Mouse (Mus musculus): Measurements from ENCODE around the gene Ctsa. TPM values are rescaled to one million over a fixed set of nuclear protein-coding genes. Genes with fewer than 3 reads are reported as not detected.
A peak's percentile ranks its signal among the peaks of the same experiment; 100 is the strongest.

Ctsa gene
- polyA plus RNA-seq (2012; rRNA removed), result 289 and 294 TPM in 2 replicates

DNA sequence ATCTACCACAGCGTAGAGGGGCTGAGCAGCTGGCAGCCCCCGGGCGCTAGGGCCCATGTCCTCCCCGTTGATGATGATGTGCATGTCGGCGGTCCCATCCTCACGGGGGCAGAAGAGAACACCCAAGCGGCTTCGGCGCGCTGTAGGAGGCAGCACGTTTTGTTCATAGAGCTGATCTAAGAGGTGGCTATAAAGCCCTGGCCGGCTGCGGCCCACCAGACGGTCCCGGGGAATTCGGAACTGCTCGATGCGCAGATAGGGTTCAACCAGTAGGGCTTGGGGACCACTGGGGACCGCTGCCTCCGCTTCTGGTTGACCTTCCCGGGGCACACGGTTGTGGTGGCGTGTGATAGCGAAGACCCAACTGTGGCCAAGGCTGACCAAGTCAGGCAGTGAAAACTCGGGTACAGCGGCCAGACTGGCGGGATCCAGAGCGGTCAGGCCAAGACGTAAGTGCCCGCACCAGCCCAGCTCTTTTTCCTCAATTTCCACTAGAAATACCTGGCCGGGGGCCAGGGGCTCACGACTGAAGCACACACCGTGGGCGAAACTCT is at the start of gene Ctsa:
Gene Ctsa (plus strand): TSS at position 126 of the 554 bp plus-strand sequence.
- 0 out of 2 replicates have a peak, but pooled peaks have one; percentile 5 for TF ChIP-seq POLR2A (IDR thresholded peaks at IDR 0.05; ENCODE audit: borderline replicate concordance, extremely low read depth, low read depth, low read length)
- peak; percentile 53 for TF ChIP-seq CTCF (IDR thresholded peaks at IDR 0.05; ENCODE audit: insufficient read depth, low read length)
- WGBS, result 1% methylated on average over 35 of the region's 35 CpGs

DNA sequence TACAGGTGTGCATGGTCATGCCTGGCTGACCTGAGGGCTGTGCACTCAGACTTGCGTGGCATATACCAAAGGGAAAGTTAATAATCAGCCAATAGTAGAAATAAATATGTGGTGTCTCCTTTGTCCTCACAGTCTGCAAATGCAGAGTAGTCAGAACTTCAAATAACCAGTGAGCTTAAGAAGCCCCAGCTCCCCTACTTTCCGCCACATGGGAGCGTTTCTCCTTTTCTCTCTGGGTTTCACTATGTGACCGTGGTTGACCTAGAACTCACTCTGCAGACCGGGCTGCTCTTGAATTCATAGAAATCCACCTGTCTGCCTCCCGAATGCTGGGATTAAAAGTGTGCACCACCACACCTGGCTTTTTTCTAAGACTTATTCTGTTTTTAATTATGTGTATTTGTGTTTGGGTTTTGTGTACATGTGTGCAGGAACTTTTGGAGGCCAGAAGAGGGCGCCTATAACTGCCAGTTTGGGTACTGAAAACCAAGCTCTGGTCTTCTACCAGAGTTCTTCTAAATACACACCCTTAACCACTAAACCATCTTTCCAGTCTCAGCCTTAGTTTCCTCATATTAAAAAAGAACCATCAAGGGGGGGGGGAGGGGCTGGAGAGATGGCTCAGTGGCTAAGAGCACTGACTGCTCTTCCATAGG is 48.6 kb upstream of the Ctsa start:
- Histone ChIP-seq H3K4me3 (replicated peaks; ENCODE audit: extremely low read depth, low read depth, low read length) (no peak overlapping the region), H3K4me1 (ENCODE audit: control insufficient read depth, insufficient read depth, low read length) (peaks cover 17% of the 10 kb centered on the region)
- TF ChIP-seq POLR2A (IDR thresholded peaks at IDR 0.05; ENCODE audit: borderline replicate concordance, extremely low read depth, low read depth, low read length) (no peak), CTCF (IDR thresholded peaks at IDR 0.05; ENCODE audit: insufficient read depth, low read length) (no peak)
- no peak for DNase-seq
- WGBS, result 74% methylated on average over 7 of the region's 7 CpGs

More for the DNA sequence above, at the start of gene Ctsa:
- DNase-seq, result peak; percentile 75
- Histone ChIP-seq H3K4me1 (ENCODE audit: control insufficient read depth, insufficient read depth, low read length) (peaks cover 9% of the 10 kb centered on the region), H3K4me3 (replicated peaks; ENCODE audit: extremely low read depth, low read depth, low read length) (peak within 1 kb of the TSS; percentile 75)

DNA sequence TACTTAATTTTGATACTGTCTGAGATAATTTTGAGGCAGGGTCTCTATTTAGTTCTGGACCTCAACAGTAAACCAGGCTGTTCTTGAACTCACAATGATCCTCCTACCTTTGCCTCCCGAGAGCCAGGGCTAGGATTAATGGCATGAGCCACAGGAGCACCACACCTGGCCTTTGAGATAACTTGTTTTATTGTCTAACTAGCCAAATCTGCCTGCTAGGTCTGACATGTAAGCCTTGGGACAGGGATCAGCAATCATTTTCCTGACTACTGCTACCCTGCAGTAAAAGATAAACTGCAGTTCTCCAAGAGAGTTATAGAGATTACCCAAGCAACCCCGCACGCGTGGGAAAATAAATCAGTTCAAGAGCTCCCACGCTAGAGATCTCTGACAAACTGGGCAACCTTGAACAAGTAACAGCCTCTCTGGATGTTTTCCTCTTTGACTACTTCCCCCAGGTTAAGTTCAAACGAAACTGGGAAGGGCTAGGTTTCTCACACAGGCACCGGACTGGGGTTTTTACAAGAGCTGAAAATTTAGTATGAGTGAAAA is 47.7 kb upstream of the Ctsa start:
- H3K4me1 ChIP-seq (ENCODE audit: control insufficient read depth, insufficient read depth, low read length), result peaks cover 17% of the 10 kb centered on the region
- WGBS, result 9% methylated on average over 7 of the region's 7 CpGs
- peak overlapping the region; percentile 66 for H3K4me3 ChIP-seq (replicated peaks; ENCODE audit: extremely low read depth, low read depth, low read length)
- no peak for DNase-seq
- TF ChIP-seq CTCF (IDR thresholded peaks at IDR 0.05; ENCODE audit: insufficient read depth, low read length) (no peak), POLR2A (IDR thresholded peaks at IDR 0.05; ENCODE audit: borderline replicate concordance, extremely low read depth, low read depth, low read length) (no peak)

- Histone ChIP-seq H3K4me3 (replicated peaks; ENCODE audit: extremely low read depth, low read depth, low read length) (peak within 1 kb of the TSS; percentile 66), H3K4me1 (ENCODE audit: control insufficient read depth, insufficient read depth, low read length) (peaks cover 20% of the 10 kb centered on the region)
- DNase-seq, result peak; percentile 88
- under 1% methylated on average over 85 of the region's 89 CpGs for WGBS
- TF ChIP-seq CTCF (IDR thresholded peaks at IDR 0.05; ENCODE audit: insufficient read depth, low read length) (no peak), POLR2A (IDR thresholded peaks at IDR 0.05; ENCODE audit: borderline replicate concordance, extremely low read depth, low read depth, low read length) (peak; percentile 85)
Measured at GRCm38 (mm10) chr2:164785481-164786387, 46.9 kb upstream of the Ctsa start, which contains the start of gene Snx21. Snx21 (plus strand) TSS chr2:164785823.

DNA sequence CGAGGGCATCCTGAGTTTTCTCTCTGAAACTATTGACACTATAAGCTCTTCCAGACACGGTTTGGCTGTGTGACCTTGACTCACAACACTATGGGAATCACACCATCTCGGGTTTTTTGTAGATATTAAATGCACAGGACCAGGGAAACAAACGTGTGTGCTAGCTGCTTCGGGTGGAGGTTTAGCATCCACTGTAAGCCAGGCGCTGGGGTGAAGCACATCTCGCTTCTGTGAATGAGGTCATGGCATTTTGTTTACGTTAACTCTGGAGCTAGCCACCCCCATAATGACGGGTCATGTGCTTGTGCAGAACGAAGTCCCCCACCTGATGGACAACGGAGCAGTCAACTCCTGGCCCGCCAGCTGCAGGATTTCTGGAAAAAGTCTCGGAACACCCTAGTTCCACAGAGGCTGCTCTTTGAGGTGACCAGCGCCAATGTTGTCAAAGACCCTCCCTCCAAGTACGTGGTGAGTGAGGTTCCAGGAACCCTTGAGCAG is 46.2 kb upstream of the Ctsa start:
- peaks cover 24% of the 10 kb centered on the region for H3K4me1 ChIP-seq (ENCODE audit: control insufficient read depth, insufficient read depth, low read length)
- H3K4me3 ChIP-seq (replicated peaks; ENCODE audit: extremely low read depth, low read depth, low read length), result peak overlapping the region; percentile 66
- peak; percentile 45; the same call in 1 of the 2 replicates for TF ChIP-seq POLR2A (IDR thresholded peaks at IDR 0.05; ENCODE audit: borderline replicate concordance, extremely low read depth, low read depth, low read length)
- TF ChIP-seq CTCF (IDR thresholded peaks at IDR 0.05; ENCODE audit: insufficient read depth, low read length), result no peak
- DNase-seq, result peak; percentile 34
- 4% methylated on average over 15 of the region's 15 CpGs for WGBS

GRCm38 (mm10) chr2:164787032-164787431 is 45.6 kb upstream of the Ctsa start:
- WGBS, result 43% methylated on average over 3 of the region's 3 CpGs
- DNase-seq, result peak; percentile 32
- peak overlapping the region; percentile 37 for H3K4me3 ChIP-seq (replicated peaks; ENCODE audit: extremely low read depth, low read depth, low read length)
- peaks cover 24% of the 10 kb centered on the region for H3K4me1 ChIP-seq (ENCODE audit: control insufficient read depth, insufficient read depth, low read length)
- TF ChIP-seq CTCF (IDR thresholded peaks at IDR 0.05; ENCODE audit: insufficient read depth, low read length) (no peak), POLR2A (IDR thresholded peaks at IDR 0.05; ENCODE audit: borderline replicate concordance, extremely low read depth, low read depth, low read length) (no peak)

DNA sequence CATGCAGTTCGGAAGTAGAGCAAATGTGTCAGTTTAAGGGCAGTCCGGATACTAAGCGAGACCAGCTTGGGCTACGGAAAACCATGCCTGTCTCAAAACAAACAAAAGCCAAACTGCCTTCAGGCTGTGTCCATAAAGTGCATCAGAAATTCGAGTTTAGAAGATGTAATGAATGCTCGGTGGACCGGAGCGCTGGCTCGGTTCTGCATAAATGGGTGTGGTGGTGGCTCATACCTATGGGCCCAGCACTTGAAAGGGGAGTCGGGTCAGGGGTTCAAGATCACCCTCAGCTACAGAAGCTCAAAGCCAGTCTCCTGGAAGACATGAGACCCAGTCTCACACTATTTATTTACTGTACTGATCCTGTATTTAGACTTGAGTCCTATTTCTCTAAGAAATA is 44.9 kb upstream of the Ctsa start:
- TF ChIP-seq CTCF (IDR thresholded peaks at IDR 0.05; ENCODE audit: insufficient read depth, low read length) (no peak), POLR2A (IDR thresholded peaks at IDR 0.05; ENCODE audit: borderline replicate concordance, extremely low read depth, low read depth, low read length) (no peak)
- peaks cover 24% of the 10 kb centered on the region for H3K4me1 ChIP-seq (ENCODE audit: control insufficient read depth, insufficient read depth, low read length)
- no peak for DNase-seq
- WGBS, result 64% methylated on average over 10 of the region's 10 CpGs
- H3K4me3 ChIP-seq (replicated peaks; ENCODE audit: extremely low read depth, low read depth, low read length), result no peak overlapping the region

GRCm38 (mm10) chr2:164788411-164788810 is 44.3 kb upstream of the Ctsa start:
- TF ChIP-seq CTCF (IDR thresholded peaks at IDR 0.05; ENCODE audit: insufficient read depth, low read length) (no peak), POLR2A (IDR thresholded peaks at IDR 0.05; ENCODE audit: borderline replicate concordance, extremely low read depth, low read depth, low read length) (no peak)
- no peak for DNase-seq
- Histone ChIP-seq H3K4me3 (replicated peaks; ENCODE audit: extremely low read depth, low read depth, low read length) (no peak overlapping the region), H3K4me1 (ENCODE audit: control insufficient read depth, insufficient read depth, low read length) (peaks cover 24% of the 10 kb centered on the region)
- 57% methylated on average over 4 of the region's 4 CpGs for WGBS

DNA sequence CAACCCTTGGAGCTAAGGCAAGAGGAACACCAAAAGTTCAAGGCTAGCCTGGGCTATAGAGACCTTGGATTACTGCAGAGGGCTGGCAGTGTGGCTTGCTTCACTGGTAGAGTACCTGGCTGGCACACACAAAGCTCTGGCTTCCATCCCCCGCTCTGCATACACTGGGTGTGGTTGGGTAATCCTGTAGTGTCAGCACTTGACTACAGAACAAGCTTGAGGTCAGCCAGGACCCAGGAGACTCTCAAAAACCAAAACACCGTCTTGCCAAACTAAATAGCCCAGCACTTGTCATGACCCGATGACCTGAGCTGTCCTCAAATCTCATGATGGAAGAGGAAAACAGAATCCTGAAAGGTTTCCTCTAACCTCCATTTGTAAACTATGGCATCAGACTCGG is 42.2 kb upstream of the Ctsa start:
- H3K4me1 ChIP-seq (ENCODE audit: control insufficient read depth, insufficient read depth, low read length), result peaks cover 21% of the 10 kb centered on the region
- H3K4me3 ChIP-seq (replicated peaks; ENCODE audit: extremely low read depth, low read depth, low read length), result no peak overlapping the region
- 39% methylated on average over 4 of the region's 4 CpGs for WGBS
- DNase-seq, result peak; percentile 60
- TF ChIP-seq CTCF (IDR thresholded peaks at IDR 0.05; ENCODE audit: insufficient read depth, low read length) (no peak), POLR2A (IDR thresholded peaks at IDR 0.05; ENCODE audit: borderline replicate concordance, extremely low read depth, low read depth, low read length) (no peak)

All from lung, adult 2 months (tissue).